Mouse (Mus musculus) neural tube, embryonic 11.5 days (tissue): Measurements from ENCODE around the gene Tcf7l1. TPM values are rescaled to one million over a fixed set of nuclear protein-coding genes. Genes with fewer than 3 reads are reported as not detected.

ENCODE experiments used
- ATAC-seq: fragments of 200-750 bp; cut with Nextera tagmentation; 2 replicates; pipeline ENCODE4 v1.8.0; 2017; ENCODE audit warnings: moderate number of reproducible peaks, mild to moderate bottlenecking, moderate TSS enrichment, moderate library complexity; ENCODE audit not compliant: insufficient read depth, low FRiP score, low TSS enrichment
- DNase-seq: peaks from one replicate; pipeline ENCODE4 v3.0.0-alpha.2; 2015; ENCODE audit warnings: low spot score
- H3K27ac ChIP-seq: fragments of 300-500 bp; sonication (generic); 2 replicates; pipeline ENCODE4 v1.5.1; 2014; ENCODE audit warnings: low read depth, mild to moderate bottlenecking, low read length
- H3K27me3 ChIP-seq: fragments of 300-500 bp; sonication (generic); 2 replicates; pipeline ENCODE4 v1.6.1; 2014; ENCODE audit warnings: mild to moderate bottlenecking, low read length, mixed read lengths; ENCODE audit not compliant: control insufficient read depth, insufficient read depth
- H3K36me3 ChIP-seq: fragments of 300-500 bp; sonication (generic); 2 replicates; pipeline ENCODE4 v1.6.1; 2014; ENCODE audit warnings: mild to moderate bottlenecking, low read length, moderate library complexity, mixed read lengths; ENCODE audit not compliant: control insufficient read depth, insufficient read depth
- H3K4me1 ChIP-seq: fragments of 300-500 bp; sonication (generic); 2 replicates; pipeline ENCODE4 v1.6.1; 2014; ENCODE audit warnings: low read length, mixed read lengths; ENCODE audit not compliant: control insufficient read depth, insufficient read depth
- H3K4me2 ChIP-seq: fragments of 300-500 bp; sonication (generic); 2 replicates; pipeline ENCODE4 v1.6.1; 2014; ENCODE audit warnings: low read depth, mild to moderate bottlenecking, moderate library complexity
- H3K4me3 ChIP-seq: fragments of 300-500 bp; sonication (generic); 2 replicates; pipeline ENCODE4 v1.5.1; 2014; ENCODE audit warnings: low read depth, low read length
- H3K9ac ChIP-seq: fragments of 300-500 bp; sonication (generic); 2 replicates; pipeline ENCODE4 v1.6.1; 2014; ENCODE audit warnings: mild to moderate bottlenecking, low read length
- H3K9me3 ChIP-seq: fragments of 300-500 bp; sonication (generic); 2 replicates; pipeline ENCODE4 v1.6.1; 2016; ENCODE audit warnings: low read length; ENCODE audit not compliant: control insufficient read depth
- WGBS: fragments of 180-500 bp; shearing (Covaris S2); extraction: QIAGEN DNeasy Blood & Tissue Kit; methylation state at CpG from one replicate; pipeline ENCODE4 v1.1.7; 2014; 5-methylcytosine and 5-hydroxymethylcytosine counted together
- polyA plus RNA-seq: library from polyadenylated mRNA; unstranded; fragments of >200 nt; fragmentation: Nextera tagmentation; extraction: Ambion mirVana; gene quantifications from 2 replicates; pipeline ENCODE4 v1.2.1, GENCODE M21; 2014

The Tcf7l1 gene
- polyA plus RNA-seq, 1 experiment from 2014 or later, result 21.8 TPM

DNA sequence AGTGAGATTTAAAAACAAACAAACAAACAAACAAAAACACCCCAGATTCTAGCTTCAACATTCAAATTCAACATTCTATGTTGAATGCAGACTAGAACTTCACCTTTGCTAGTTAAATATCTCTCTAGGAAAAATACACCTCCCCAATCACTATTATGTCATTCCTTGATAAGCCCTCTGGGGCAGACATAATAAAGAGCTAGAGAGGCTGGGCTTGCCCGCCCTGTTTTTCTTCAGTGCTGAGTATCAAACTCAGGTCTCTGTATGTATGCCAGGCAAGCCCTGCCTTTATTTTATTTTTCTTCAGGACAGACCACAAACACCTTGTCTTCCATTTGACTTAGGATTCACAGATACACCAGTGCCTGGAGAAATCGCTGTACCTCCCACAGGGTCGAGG, 14.8 kb downstream of the Tcf7l1 start:
- H3K9me3 ChIP-seq, result no peaks in the 10 kb centered on the region
- H3K4me2 ChIP-seq, result no peak overlapping the region
- H3K4me3 ChIP-seq, result no peak overlapping the region
- H3K4me1 ChIP-seq, result no peaks in the 10 kb centered on the region
- WGBS, result 57% methylated on average over 3 of the region's 3 CpGs
- H3K36me3 ChIP-seq, result no peaks in the 10 kb centered on the region
- no peak overlapping the region for H3K27ac ChIP-seq
- DNase-seq, result no peak
- H3K9ac ChIP-seq, result no peak overlapping the region
- no peak for ATAC-seq
- H3K27me3 ChIP-seq, result no peaks in the 10 kb centered on the region

DNA sequence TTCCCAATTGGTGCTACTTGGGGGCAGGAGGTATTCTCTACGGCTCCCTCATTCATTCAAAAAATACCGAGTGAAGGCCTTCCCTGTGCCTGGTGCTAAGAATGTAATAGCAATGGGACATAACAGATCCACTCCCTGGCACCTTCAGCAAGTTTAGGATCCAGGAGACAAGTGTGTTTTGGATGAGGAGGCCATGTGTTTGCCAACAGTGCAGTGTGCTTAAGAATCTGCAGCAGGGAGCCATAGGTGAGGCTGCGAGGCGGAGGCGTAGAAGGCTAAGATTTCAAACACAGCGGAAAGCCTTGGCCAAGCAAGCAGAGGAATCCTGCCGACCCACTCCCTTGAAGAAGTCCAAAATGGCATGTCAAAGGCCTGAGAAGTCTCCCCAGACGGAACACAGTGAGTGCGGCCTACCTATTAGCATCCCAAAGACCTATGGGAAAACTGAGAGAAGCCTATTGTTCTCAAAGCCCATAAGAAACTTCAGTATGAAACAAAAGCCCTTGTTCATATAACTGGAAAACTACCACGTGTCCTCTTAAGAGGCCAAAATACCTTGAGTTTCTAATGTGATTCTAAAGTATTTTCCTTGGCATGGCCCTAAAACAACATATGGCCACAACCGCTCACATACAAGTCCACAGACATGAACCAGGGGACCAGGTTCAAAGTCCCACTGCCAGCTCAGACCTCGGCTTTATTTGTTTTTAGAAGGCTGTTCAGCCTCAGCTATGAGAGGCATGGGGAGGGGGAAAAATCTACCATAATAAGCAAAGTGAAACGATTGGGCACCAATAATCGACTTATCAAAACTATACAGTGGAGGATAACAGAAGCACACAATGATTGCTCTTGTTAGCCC, 18.9 kb downstream of the Tcf7l1 start:
- ATAC-seq (no peak), DNase-seq (no peak)
- H3K9ac ChIP-seq, result no peak overlapping the region
- no peak overlapping the region for H3K4me3 ChIP-seq
- H3K27me3 ChIP-seq, result no peaks in the 10 kb centered on the region
- no peaks in the 10 kb centered on the region for H3K9me3 ChIP-seq
- H3K4me1 ChIP-seq, result peaks cover 3% of the 10 kb centered on the region; the same call in 1 of the 2 replicates
- H3K4me2 ChIP-seq, result no peak overlapping the region
- no peaks in the 10 kb centered on the region for H3K36me3 ChIP-seq
- WGBS, result 82% methylated on average over 14 of the region's 14 CpGs
- H3K27ac ChIP-seq, result no peak overlapping the region

DNA sequence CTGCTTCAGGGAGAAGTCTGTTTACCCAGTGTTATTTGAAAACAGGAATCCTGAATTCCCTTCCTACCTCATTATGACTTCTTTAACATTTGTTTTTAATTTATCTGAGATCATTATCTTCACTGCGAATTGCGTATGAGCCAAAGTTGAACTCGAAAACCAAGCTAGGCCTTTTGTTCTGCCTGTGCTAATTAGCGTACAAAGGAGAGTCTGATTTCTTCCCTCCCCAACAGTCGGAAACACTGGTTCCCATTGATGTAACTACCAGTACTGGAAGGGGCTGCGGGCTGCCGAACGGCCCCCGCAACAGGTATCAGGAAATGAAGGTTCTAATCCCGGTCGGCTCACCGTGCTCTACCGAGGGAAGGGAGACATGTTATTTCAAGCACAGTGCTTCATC, 19.7 kb downstream of the Tcf7l1 start:
- DNase-seq (no peak), ATAC-seq (no peak)
- Histone ChIP-seq H3K27me3 (no peaks in the 10 kb centered on the region), H3K4me2 (no peak overlapping the region), H3K4me3 (no peak overlapping the region), H3K9me3 (no peaks in the 10 kb centered on the region; the same call in 1 of the 2 replicates), H3K4me1 (peaks cover 3% of the 10 kb centered on the region; the same call in 1 of the 2 replicates), H3K36me3 (no peaks in the 10 kb centered on the region), H3K9ac (no peak overlapping the region), H3K27ac (no peak overlapping the region)
- 84% methylated on average over 13 of the region's 13 CpGs for WGBS

DNA sequence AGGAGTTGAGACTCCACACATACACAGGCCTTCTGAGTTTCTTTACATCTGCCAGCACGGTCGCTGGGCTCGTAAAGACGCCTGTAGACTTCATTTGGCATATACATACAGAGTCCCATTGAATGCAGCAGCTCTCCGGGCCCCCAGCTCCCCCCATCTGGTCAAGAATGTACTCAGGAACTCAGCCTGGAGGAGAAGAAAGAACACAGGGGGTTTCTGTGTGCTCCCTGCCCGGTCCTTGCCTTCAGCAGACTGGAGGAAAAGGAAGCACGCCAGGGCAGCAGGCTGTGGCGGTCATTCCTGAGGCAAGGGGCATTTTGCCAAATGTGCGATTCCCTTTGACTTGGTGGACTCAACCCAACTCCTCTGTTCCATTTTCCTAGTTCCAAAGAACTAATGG, 20.2 kb downstream of the Tcf7l1 start:
- no peak for ATAC-seq
- H3K27ac ChIP-seq, result no peak overlapping the region
- peaks cover 3% of the 10 kb centered on the region; the same call in 1 of the 2 replicates for H3K4me1 ChIP-seq
- WGBS, result 82% methylated on average over 9 of the region's 9 CpGs
- no peaks in the 10 kb centered on the region; the same call in 1 of the 2 replicates for H3K9me3 ChIP-seq
- no peak overlapping the region for H3K4me3 ChIP-seq
- H3K4me2 ChIP-seq, result no peak overlapping the region
- no peaks in the 10 kb centered on the region for H3K27me3 ChIP-seq
- DNase-seq, result no peak
- H3K36me3 ChIP-seq, result no peaks in the 10 kb centered on the region
- no peak overlapping the region for H3K9ac ChIP-seq

DNA sequence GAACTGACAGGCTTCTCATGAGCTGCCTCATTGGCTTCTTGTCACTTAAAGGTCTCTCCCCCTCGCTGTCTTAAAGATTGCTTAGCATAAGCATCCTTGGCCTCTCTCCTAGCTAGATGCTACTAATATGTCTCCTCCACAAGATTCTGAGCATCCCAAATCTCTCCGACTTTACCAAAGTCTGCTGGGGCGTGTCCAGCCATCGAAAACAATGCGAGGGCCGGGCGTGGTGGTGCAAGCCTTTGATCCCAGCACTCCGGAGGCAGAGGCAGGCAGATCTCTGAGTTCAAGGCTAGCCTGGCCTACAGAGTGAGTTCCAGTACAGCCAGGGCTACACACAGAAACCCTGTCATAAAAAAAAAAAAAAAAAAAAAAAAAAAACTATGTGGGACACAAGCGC, 21.0 kb downstream of the Tcf7l1 start:
- ATAC-seq (no peak), DNase-seq (no peak)
- Histone ChIP-seq H3K4me2 (no peak overlapping the region), H3K36me3 (no peaks in the 10 kb centered on the region), H3K27ac (no peak overlapping the region), H3K4me3 (no peak overlapping the region), H3K9ac (no peak overlapping the region), H3K9me3 (no peaks in the 10 kb centered on the region; the same call in 1 of the 2 replicates), H3K27me3 (no peaks in the 10 kb centered on the region), H3K4me1 (peaks cover 3% of the 10 kb centered on the region; the same call in 1 of the 2 replicates)
- 96% methylated on average over 9 of the region's 9 CpGs for WGBS

DNA sequence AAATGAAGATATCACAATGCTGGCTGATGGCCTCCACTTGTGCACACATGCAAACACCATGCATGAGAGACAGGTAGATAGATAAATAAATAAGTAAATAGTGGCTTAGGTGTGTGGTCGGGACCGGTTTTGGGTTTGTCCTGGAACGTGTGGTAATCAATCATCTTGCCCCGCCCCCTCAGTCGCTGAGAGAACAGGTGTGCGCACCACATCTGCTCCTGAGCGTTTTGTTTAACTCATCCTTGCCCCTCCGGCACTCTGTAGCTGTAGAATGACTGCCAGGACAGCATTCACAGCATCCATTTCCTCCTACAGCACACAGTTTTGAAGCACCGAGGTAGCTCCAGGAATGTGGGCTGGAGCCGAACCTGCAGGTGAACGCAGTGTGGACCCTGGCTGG, 25.4 kb downstream of the Tcf7l1 start:
- no peak for ATAC-seq
- no peak overlapping the region for H3K9ac ChIP-seq
- no peak for DNase-seq
- no peak overlapping the region for H3K4me2 ChIP-seq
- peaks cover 15% of the 10 kb centered on the region; the same call in 1 of the 2 replicates for H3K4me1 ChIP-seq
- H3K27ac ChIP-seq, result no peak overlapping the region
- H3K9me3 ChIP-seq, result no peaks in the 10 kb centered on the region; the same call in 1 of the 2 replicates
- H3K4me3 ChIP-seq, result no peak overlapping the region
- no peaks in the 10 kb centered on the region for H3K27me3 ChIP-seq
- WGBS, result 44% methylated on average over 11 of the region's 11 CpGs
- no peaks in the 10 kb centered on the region for H3K36me3 ChIP-seq

DNA sequence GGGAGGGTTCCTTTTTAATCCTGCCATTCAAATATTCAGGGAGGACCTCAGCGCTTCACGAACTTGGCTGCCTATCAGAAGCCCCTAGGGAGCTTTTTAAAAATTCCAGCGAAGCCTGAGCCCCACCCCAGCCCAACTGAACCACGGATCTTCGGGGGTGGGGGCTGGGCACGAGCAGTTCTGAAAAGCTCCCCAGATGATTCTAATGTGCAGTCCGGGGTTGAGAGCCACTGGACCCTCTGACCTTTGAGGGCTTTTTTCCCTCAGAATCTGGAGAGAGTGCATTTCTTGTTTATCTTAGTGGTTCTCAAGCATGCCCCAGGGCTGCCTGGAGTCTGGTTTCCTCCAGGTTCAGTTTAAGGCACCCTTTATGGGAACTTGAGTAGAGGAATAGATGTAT, 27.4 kb downstream of the Tcf7l1 start:
- H3K36me3 ChIP-seq, result no peaks in the 10 kb centered on the region
- no peak overlapping the region for H3K4me3 ChIP-seq
- H3K27me3 ChIP-seq, result no peaks in the 10 kb centered on the region
- H3K27ac ChIP-seq, result no peak overlapping the region
- H3K4me2 ChIP-seq, result no peak overlapping the region
- no peak for ATAC-seq
- H3K9me3 ChIP-seq, result no peaks in the 10 kb centered on the region; the same call in 1 of the 2 replicates
- WGBS, result 36% methylated on average over 7 of the region's 7 CpGs
- H3K9ac ChIP-seq, result no peak overlapping the region
- DNase-seq, result no peak
- H3K4me1 ChIP-seq, result peaks cover 15% of the 10 kb centered on the region; the same call in 1 of the 2 replicates

DNA sequence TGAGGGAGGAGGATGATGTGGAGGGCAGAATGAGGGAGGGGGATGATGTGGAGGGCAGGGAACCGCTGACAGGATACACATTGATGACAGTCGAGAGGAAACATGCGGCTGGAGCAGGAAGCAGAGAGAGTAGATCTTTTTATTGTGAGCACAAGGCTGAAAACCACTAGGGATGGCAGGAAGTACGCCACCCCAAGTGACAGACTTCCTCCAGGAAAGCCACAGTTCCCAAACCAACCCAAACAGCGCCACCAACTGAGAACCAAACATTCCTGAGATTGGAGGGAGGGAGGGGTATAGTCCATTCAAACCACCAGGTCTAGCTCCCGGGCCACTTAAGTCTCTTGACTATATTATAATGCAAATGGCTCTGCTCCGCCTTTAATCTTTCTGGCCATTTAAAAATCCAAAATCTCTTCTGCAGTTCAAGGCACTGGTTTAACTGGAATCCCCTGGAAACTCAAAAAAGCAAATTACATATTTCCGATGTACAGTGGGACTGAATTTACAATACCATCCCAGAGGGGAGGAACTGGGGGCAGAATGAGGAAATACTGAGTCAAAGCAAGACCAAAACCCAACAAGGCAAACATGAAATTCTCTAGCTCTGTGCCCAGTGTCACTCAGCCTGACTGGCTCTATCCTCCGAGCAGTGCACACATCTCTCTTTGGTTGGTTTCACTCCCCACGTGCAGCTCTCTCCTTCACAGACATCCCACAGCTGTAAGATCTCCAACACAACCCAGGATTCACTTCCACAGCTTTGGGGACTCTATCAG, 30.6 kb downstream of the Tcf7l1 start:
- Histone ChIP-seq H3K4me2 (no peak overlapping the region), H3K4me1 (peaks cover 16% of the 10 kb centered on the region; the same call in 1 of the 2 replicates), H3K9me3 (no peaks in the 10 kb centered on the region), H3K36me3 (no peaks in the 10 kb centered on the region), H3K27ac (no peak overlapping the region), H3K9ac (no peak overlapping the region), H3K27me3 (no peaks in the 10 kb centered on the region), H3K4me3 (no peak overlapping the region)
- 65% methylated on average over 10 of the region's 10 CpGs for WGBS
- ATAC-seq (no peak), DNase-seq (no peak)
